Mouse (Mus musculus) mouse embryonic stem cell (cell line): ENCODE data around the gene Fbxl8.

Experiments used
- in situ Hi-C, 2 experiments: fragments of 300-500 bp; cut with MboI; formaldehyde crosslinking; loops; 1 replicate in 1 of 2; 3 replicates in 1 of 2; pipeline ENCODE4 v1.14.3; 2019 to 2020; ENCODE audit warnings: low sequenced_read_pairs in 2 of 2, low pct_unique_long_range_greater_than_20kb in 1 of 2, mixed read lengths in 1 of 2; ENCODE audit not compliant: unreplicated experiment in 1 of 2

Fbxl8 gene

DNA sequence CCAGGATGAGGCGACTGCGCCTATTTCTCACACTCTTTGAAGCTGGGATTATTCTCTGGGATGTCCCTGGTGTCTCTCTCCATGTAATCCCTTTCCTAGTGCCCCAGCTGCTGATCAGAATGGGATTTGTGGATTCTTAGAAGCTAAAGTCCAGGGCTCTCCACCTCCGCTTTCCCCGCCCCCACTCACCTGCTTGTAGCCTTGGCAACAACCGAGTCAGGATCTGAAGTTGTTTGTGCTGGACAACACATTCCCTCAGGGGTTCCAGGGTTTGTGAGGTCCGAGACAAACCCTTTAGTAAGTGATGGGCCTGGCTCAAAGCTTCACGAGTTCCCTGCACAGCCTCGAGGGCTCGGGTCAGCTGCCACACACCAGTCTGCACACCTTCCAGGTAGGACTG lies 30.3 kb downstream of the Fbxl8 start:
- in situ Hi-C loops = no loop called here

DNA sequence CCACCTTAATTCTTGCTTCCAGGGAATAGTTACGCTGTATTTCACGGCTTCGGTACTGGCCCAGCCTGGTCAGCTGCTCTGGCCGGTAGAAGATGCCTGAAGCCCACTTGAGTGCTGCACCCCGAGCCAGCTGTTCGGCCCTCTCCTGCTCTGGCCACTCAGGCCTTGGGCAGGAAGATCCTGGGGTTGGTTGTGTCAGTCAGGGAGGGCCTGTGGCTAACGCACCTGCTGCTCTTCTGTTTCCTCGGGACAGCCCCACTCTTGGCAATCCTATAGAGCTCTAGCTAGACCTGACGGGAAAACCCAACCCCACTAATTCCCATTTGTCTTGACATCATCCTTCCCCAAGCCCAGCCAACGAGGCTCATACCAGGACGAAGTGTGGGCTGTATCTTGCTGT lies 30.8 kb downstream of the Fbxl8 start:
- in situ Hi-C loops = no loop called here

- in situ Hi-C loops = no loop called here
Measured at GRCm38 (mm10) chr8:105295895-105296573, 31.6 kb downstream of the Fbxl8 start, which contains the start of gene Exoc3l. Gene Exoc3l, minus strand, starts transcription at chr8:105296101.

DNA sequence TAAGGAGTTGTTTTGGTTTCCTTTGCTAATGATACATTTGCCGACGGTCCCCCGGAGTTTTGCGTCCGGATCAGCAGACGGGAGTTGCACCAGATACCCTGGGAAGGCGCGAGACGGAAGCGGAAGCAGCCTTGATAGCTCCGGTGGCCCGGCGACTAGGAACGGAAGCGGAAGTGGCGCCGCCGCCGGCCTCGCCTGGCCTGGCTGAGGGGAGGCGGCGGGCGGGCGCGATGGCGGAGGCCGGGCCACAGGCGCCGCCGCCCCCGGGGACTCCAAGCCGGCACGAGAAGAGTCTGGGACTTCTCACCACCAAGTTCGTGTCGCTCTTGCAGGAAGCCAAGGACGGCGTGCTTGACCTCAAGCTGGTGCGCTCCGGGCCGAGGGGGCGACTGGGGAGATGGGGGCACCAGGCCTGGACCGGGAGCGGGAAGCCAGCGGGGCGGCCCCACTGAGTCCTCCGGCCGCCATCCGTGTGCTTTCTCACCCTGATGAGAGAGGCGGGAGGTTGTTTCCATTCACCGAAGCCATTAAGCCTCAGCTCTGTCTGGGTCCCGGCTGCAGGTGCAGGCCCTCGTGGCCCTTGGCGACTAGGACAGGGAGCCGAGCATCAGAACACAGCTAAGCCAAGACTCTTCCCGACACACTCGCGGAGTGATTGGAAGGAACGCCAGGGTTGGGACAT lies 33.2 kb downstream of the Fbxl8 start, which contains the start of gene E2f4:
Gene E2f4 (plus strand): TSS at position 153 of the 682 bp plus-strand sequence.
- in situ Hi-C loops = no loop called here

DNA sequence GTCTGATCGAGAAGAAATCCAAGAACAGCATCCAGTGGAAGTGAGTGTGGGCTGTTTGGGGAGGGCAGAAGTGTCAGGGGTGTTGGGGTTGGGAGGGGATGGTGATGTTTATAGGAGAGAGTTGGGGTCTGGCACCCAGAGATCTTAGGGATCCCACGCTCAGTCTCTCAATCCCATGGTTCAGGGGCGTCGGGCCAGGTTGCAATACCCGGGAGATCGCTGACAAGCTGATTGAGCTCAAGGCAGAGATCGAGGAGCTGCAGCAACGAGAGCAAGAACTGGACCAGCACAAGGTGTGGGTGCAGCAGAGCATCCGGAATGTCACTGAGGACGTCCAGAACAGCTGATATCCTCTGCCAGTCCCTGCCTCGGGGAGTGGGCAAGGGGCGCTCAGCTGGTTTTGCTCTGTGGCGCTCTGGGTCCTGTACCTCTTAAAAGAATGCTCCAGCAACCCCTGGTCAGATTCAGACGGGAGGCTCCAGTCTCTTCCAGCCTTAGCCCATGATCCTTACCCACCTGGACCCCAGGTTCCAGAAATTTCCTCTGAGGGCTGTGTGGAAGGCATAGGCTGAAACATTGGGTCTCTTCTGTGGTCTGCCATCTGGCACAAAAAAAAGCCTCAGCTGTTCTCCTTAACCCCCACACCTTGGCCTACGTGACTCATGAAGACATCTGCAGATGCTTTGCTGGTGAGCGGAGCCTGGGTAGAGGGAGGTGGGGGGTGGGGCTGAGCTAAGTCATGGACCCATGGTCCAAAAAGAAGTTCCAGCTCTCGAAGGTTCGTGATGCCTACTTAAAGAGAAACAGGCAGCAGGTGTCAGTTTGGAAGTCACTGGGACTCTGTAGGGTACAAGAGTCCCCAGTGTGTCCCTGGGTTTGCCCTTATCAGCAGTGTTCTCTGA lies 34.2 kb downstream of the Fbxl8 start:
- in situ Hi-C loops = no loop called here

- in situ Hi-C loops = no loop called here
Measured at GRCm38 (mm10) chr8:105299962-105300361, 35.5 kb downstream of the Fbxl8 start.

DNA sequence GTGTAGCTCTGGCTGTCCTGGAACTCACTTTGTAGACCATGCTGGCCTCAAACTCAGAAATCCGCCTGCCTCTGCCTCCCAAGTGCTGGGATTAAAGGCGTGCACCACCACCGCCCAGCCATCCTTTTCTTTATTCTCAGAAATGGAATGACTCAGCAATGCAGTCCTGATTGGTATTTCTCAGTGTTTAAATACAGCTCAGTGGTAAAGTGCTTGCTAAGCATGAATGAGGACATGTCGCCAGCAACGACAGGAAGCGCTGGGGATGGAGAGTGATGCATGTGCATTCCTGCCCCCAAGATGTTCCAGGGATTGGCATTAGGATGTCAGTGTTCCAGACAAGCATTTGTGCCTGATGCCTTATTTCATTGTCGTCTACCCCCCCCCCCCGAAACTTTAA lies 38.9 kb downstream of the Fbxl8 start:
- in situ Hi-C loops = no loop called here

DNA sequence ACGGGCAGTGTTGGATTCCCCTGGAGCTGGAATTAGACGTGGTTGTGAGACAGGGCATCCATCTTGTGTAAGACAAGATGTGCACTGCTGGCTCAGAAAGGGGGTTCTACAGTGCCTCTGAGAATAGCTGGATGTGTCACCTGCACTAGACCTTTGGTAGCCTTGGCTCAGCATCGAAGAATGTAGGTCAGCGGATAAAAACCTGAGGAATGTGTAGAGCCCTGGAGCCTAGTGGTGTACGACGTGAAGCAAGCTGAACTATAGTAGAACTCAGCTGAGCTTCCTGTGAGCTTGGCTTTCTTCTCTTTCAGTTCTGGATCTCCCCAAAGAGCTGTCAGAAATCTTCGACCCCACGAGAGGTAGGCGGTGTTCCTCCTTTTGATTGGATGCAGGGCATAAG lies 39.4 kb downstream of the Fbxl8 start:
- in situ Hi-C loops = no loop called here

DNA sequence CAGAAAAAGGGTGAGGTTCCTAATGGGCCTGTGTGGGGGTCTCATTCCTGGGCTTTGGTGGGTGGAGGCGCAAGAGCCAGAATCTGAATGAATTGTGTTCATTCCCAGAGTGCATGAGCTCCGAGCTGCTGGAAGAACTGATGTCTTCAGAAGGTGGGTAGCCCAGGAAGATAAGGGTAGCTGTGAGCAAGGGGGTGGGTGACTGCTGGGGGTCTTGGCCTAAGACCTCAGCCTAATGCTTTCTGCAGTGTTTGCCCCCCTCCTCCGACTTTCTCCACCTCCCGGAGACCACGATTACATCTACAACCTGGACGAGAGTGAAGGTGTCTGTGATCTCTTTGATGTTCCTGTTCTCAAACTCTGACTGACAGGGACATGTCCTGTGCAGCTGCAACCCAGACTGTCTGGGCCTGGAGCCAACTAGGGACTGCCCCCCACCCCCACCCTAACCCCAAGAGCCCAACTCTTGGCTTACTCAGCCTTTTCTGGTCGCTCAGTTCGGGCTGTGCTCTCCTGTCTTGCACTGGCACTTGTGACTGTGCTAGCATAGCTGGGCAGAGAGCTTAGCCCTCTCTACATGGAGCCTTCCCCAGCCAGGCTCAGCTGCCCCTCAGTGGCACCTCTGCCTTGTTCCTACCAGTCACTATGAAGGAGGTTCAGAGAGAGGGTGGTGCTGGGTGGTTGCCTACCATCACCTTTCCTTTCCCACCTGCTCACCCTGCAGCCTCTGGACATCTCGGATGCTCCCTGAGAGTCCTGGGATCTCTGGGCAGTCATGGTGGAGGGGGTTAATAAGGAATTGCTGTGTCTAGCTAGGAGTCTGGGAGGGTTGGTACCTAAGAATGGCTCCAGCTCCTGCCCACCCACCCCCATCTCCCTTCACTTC lies 40.1 kb downstream of the Fbxl8 start:
- in situ Hi-C loops = no loop called here

DNA sequence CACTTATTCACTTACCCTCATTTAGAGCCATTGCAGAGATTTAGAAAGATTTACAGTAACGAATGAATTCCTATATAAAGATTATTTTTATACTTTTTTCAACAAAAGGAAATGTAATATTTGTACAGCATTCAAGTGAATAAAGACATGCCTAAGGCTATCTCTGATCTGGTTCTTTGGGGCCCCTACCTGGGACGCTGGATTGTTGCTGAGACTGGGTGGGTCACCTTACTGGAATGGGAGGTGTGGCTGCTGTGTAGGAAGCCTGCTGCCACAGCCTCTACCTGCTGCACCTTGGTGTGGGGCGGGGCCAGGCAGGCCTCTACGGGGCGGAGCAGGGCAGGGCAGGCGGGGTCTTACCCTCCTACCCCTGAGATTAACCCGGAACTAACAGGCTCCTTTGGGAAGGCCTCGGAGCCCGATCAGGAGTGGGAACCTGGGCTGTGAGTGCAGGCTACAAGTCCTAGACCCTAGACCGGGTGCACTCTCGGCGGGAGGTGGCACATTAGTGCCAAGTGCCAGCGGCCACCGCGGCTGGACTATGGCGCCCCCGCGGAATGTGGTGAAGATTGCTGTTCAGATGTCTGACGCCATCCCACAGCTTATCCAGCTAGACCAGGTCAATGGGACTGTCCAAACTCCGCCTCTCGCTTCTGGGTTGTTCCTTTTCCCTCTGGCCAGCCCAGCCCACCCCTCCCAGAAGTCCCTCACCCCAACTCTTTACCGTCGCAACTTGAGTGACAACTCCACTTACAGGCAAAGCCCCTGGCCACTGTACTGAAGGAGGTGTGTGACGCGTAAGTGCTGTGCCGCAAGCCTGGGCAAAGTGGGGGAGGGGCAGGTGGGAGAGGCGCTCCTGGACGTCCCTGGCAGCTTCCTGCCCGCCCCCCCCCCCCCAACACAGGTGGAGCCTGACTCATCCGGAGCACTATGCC lies 41.0 kb downstream of the Fbxl8 start, which contains the start of gene Elmo3:
Gene Elmo3 (plus strand): TSS at position 391 of the 935 bp plus-strand sequence.
- in situ Hi-C loops = no loop called here

GRCm38 (mm10) chr8:105306146-105306691 lies 41.8 kb downstream of the Fbxl8 start:
- in situ Hi-C loops = no loop called here

DNA sequence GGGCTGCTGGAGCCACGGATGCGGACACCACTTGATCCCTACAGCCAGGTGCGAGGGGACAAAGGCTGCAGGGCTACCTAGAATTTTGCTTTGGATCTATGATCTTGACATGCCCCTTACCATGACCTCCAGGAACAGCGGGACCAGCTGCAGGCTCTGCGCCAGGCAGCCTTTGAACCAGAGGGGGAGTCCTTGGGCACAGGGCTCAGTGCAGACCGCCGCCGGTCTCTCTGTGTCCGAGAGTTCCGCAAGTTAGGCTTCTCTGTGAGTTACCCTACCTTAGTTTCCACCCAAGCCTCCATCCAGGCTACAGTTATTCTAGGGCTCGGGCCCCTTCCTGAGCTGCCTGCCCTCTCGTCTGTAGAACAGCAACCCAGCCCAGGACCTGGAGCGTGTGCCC lies 43.2 kb downstream of the Fbxl8 start:
- in situ Hi-C loops = no loop called here

GRCm38 (mm10) chr8:105308428-105308827 lies 44.0 kb downstream of the Fbxl8 start:
- in situ Hi-C loops = no loop called here

GRCm38 (mm10) chr8:105309142-105309847 lies 44.8 kb downstream of the Fbxl8 start:
- in situ Hi-C loops = no loop called here

GRCm38 (mm10) chr8:105310118-105310517 lies 45.7 kb downstream of the Fbxl8 start:
- in situ Hi-C loops = no loop called here

- in situ Hi-C loops = no loop called here
Measured at GRCm38 (mm10) chr8:105311718-105312117, 47.3 kb downstream of the Fbxl8 start.
